Mouse (Mus musculus) hindbrain, embryonic 15.5 days (tissue): ENCODE measurements around the gene Arhgef18. TPM values are rescaled to one million over a fixed set of nuclear protein-coding genes. Genes with fewer than 3 reads are reported as not detected.

Experiments used
- ATAC-seq: fragments of 200-750 bp; cut with Nextera tagmentation; 2 replicates; pipeline ENCODE4 v1.8.0; 2017; ENCODE audit warnings: low read depth, moderate number of reproducible peaks, moderate TSS enrichment; ENCODE audit not compliant: low FRiP score
- H3K27ac ChIP-seq: fragments of 300-500 bp; sonication (generic); replicated peaks from 2 replicates; pipeline ENCODE4 v1.5.1; 2015; ENCODE audit warnings: mild to moderate bottlenecking, inconsistent platforms
- H3K27me3 ChIP-seq: fragments of 300-500 bp; sonication (generic); 2 replicates; pipeline ENCODE4 v1.6.1; 2015; ENCODE audit warnings: control low read depth, inconsistent platforms
- H3K36me3 ChIP-seq: fragments of 300-500 bp; sonication (generic); 2 replicates; pipeline ENCODE4 v1.6.1; 2015; ENCODE audit warnings: control low read depth, inconsistent platforms
- H3K4me1 ChIP-seq: fragments of 300-500 bp; sonication (generic); replicated peaks from 2 replicates; pipeline ENCODE4 v1.6.1; 2015; ENCODE audit warnings: control low read depth, inconsistent platforms
- H3K4me2 ChIP-seq: fragments of 300-500 bp; sonication (generic); 2 replicates; pipeline ENCODE4 v1.6.1; 2015; ENCODE audit warnings: moderate library complexity, mild to moderate bottlenecking, inconsistent platforms
- H3K4me3 ChIP-seq: fragments of 300-500 bp; sonication (generic); 2 replicates; pipeline ENCODE4 v1.5.1; 2015; ENCODE audit warnings: mild to moderate bottlenecking, inconsistent platforms
- H3K9ac ChIP-seq: fragments of 300-500 bp; sonication (generic); 2 replicates; pipeline ENCODE4 v1.6.1; 2015; ENCODE audit warnings: inconsistent platforms
- H3K9me3 ChIP-seq: fragments of 300-500 bp; sonication (generic); 2 replicates; pipeline ENCODE4 v1.6.1; 2016; ENCODE audit warnings: control low read depth, inconsistent platforms
- WGBS: fragments of 180-500 bp; shearing (Covaris S2); methylation state at CpG from one replicate; pipeline ENCODE4 v1.1.7; 2015; 5-methylcytosine and 5-hydroxymethylcytosine counted together
- polyA plus RNA-seq: library from polyadenylated mRNA; unstranded; fragments of >200 nt; fragmentation: Nextera tagmentation; extraction: Ambion mirVana; gene quantifications from 2 replicates; pipeline ENCODE4 v1.2.1, GENCODE M21; 2015

The Arhgef18 gene
- polyA plus RNA-seq, 1 experiment from 2014 or later, result 10.3 TPM

- no peak for ATAC-seq
Observed at GRCm38 (mm10) chr8:3495578-3496427, 103.0 kb downstream of the Arhgef18 start.

DNA sequence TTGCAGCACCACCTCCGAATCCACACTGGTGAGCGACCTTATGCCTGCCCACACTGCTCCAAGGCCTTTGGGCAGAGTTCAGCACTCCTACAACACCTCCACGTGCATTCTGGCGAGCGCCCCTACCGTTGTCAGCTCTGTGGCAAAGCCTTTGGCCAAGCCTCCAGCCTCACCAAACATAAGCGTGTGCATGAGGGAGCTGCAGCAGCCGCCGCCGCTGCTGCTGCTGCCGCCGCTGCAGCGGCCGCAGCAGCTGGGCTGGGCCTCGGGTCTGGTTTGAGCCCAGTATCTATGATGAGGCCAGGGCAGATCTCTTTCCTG lies 103.6 kb downstream of the Arhgef18 start:
- peaks cover 50% of the 10 kb centered on the region for H3K4me1 ChIP-seq
- 92% methylated on average over 15 of the region's 15 CpGs for WGBS
- H3K4me2 ChIP-seq, result no peak overlapping the region
- H3K27ac ChIP-seq, result no peak overlapping the region
- no peak for ATAC-seq
- no peak overlapping the region for H3K4me3 ChIP-seq
- peaks cover 32% of the 10 kb centered on the region for H3K36me3 ChIP-seq
- H3K9ac ChIP-seq, result no peak overlapping the region
- no peaks in the 10 kb centered on the region for H3K9me3 ChIP-seq
- no peaks in the 10 kb centered on the region for H3K27me3 ChIP-seq

More at GRCm38 (mm10) chr8:3495578-3496427, 103.0 kb downstream of the Arhgef18 start:
- Histone ChIP-seq H3K27ac (no peak overlapping the region), H3K4me3 (no peak overlapping the region; the same call in 1 of the 2 replicates), H3K4me2 (no peak overlapping the region), H3K4me1 (peaks cover 44% of the 10 kb centered on the region), H3K9me3 (no peaks in the 10 kb centered on the region), H3K36me3 (peaks cover 32% of the 10 kb centered on the region), H3K9ac (no peak overlapping the region), H3K27me3 (no peaks in the 10 kb centered on the region)
- WGBS, result 96% methylated on average over 44 of the region's 44 CpGs

- peaks cover 32% of the 10 kb centered on the region for H3K36me3 ChIP-seq
- no peak overlapping the region for H3K4me3 ChIP-seq
- no peaks in the 10 kb centered on the region for H3K9me3 ChIP-seq
- H3K4me1 ChIP-seq, result peaks cover 55% of the 10 kb centered on the region
- H3K9ac ChIP-seq, result no peak overlapping the region
- no peaks in the 10 kb centered on the region for H3K27me3 ChIP-seq
- no peak for ATAC-seq
- H3K4me2 ChIP-seq, result no peak overlapping the region
- H3K27ac ChIP-seq, result no peak overlapping the region
- whole genome bisulfite sequencing, result 87% methylated on average over 3 of the region's 3 CpGs
Observed at GRCm38 (mm10) chr8:3498583-3498982, 105.8 kb downstream of the Arhgef18 start.

- Histone ChIP-seq H3K27ac (peak overlapping the region; percentile 93), H3K36me3 (peaks cover 28% of the 10 kb centered on the region), H3K27me3 (no peaks in the 10 kb centered on the region), H3K9me3 (no peaks in the 10 kb centered on the region), H3K4me3 (peak overlapping the region; percentile 85), H3K4me1 (peaks cover 47% of the 10 kb centered on the region), H3K9ac (peak overlapping the region; percentile 69), H3K4me2 (peak overlapping the region; percentile 77)
- WGBS, result 5% methylated on average over 8 of the region's 8 CpGs
- no peak for ATAC-seq
Observed at GRCm38 (mm10) chr8:3499751-3500150, 106.9 kb downstream of the Arhgef18 start.

- Histone ChIP-seq H3K9ac (peak within 1 kb of the TSS; percentile 90), H3K27ac (peak within 1 kb of the TSS; percentile 93), H3K9me3 (no peaks in the 10 kb centered on the region), H3K4me1 (peaks cover 47% of the 10 kb centered on the region), H3K4me3 (peak within 1 kb of the TSS; percentile 85), H3K4me2 (peak within 1 kb of the TSS; percentile 77), H3K36me3 (peaks cover 22% of the 10 kb centered on the region), H3K27me3 (no peaks in the 10 kb centered on the region)
- WGBS, result under 1% methylated on average over 69 of the region's 70 CpGs
- ATAC-seq, result peak; percentile 90
Observed at GRCm38 (mm10) chr8:3500235-3501090, 107.7 kb downstream of the Arhgef18 start, which contains the start of gene Mcoln1. Gene Mcoln1 (plus strand): TSS chr8:3500457.

- Histone ChIP-seq H3K9ac (no peak overlapping the region), H3K9me3 (no peaks in the 10 kb centered on the region)
- no peak for ATAC-seq
Observed at GRCm38 (mm10) chr8:3502217-3502616, 109.4 kb downstream of the Arhgef18 start.

More at GRCm38 (mm10) chr8:3502217-3502616, 109.4 kb downstream of the Arhgef18 start:
- no peak overlapping the region for H3K4me2 ChIP-seq
- peaks cover 39% of the 10 kb centered on the region for H3K4me1 ChIP-seq
- peaks cover 18% of the 10 kb centered on the region for H3K36me3 ChIP-seq
- no peak overlapping the region for H3K27ac ChIP-seq
- H3K27me3 ChIP-seq, result no peaks in the 10 kb centered on the region
- 76% methylated on average over 4 of the region's 4 CpGs for WGBS
- no peak overlapping the region for H3K4me3 ChIP-seq

Other genes starting within 250 kb of the Arhgef18 start
- gene Insr, start 113.4 kb upstream of the Arhgef18 start, polyA plus RNA-seq, result 52.5 and 55.9 TPM in 2 replicates
- gene A430078G23Rik, start 39.6 kb upstream of the Arhgef18 start, polyA plus RNA-seq, result not detected in 2 replicates
- gene Pex11g, start 74.7 kb downstream of the Arhgef18 start, polyA plus RNA-seq, result 4.3 and 4.5 TPM in 2 replicates
- 0.30 and 0.39 TPM in 2 replicates for gene Tex45, start 77.9 kb downstream of the Arhgef18 start, polyA plus RNA-seq
- gene Zfp358, start 100.1 kb downstream of the Arhgef18 start, polyA plus RNA-seq, result 64.9 and 72.1 TPM in 2 replicates
- gene Mcoln1, start 107.5 kb downstream of the Arhgef18 start, polyA plus RNA-seq, result 102 and 125 TPM in 2 replicates
- 45.2 and 47.6 TPM in 2 replicates for gene Pnpla6, start 122.4 kb downstream of the Arhgef18 start, polyA plus RNA-seq
- 0.54 and 0.66 TPM in 2 replicates for gene C330021F23Rik, start 175.0 kb downstream of the Arhgef18 start, polyA plus RNA-seq
- 43.3 and 51.7 TPM in 2 replicates for gene Camsap3, start 194.3 kb downstream of the Arhgef18 start, polyA plus RNA-seq
- 46.3 and 49.9 TPM in 2 replicates for gene Xab2, start 228.3 kb downstream of the Arhgef18 start, polyA plus RNA-seq
- gene Pet100, start 228.5 kb downstream of the Arhgef18 start, polyA plus RNA-seq, result 83.4 and 97.2 TPM in 2 replicates
- 9.5 and 22.9 TPM in 2 replicates for gene Pcp2, start 232.5 kb downstream of the Arhgef18 start, polyA plus RNA-seq
- 38.0 and 45.3 TPM in 2 replicates for gene Stxbp2, start 237.9 kb downstream of the Arhgef18 start, polyA plus RNA-seq